Mouse (Mus musculus) forebrain, postnatal 0 days (tissue): ENCODE data around the gene Grin1. TPM values are rescaled to one million over a fixed set of nuclear protein-coding genes. Genes with fewer than 3 reads are reported as not detected.

ENCODE experiments used
- ATAC-seq: fragments of 200-750 bp; cut with Nextera tagmentation; 2 replicates; pipeline ENCODE4 v1.8.0; 2017; ENCODE audit warnings: mild to moderate bottlenecking, moderate library complexity
- DNase-seq: peaks from one replicate; pipeline ENCODE4 v3.0.0-alpha.2; 2015
- H3K27ac ChIP-seq: fragments of 300-500 bp; sonication (generic); 2 replicates; pipeline ENCODE4 v1.5.1; 2014; ENCODE audit warnings: low read depth, mild to moderate bottlenecking, antibody characterized with exemption, low read length, moderate library complexity, mixed read lengths
- H3K27me3 ChIP-seq: fragments of 300-500 bp; sonication (generic); 2 replicates; pipeline ENCODE4 v1.6.1; 2014; ENCODE audit warnings: mild to moderate bottlenecking, low read length, mixed read lengths; ENCODE audit not compliant: insufficient read depth
- H3K36me3 ChIP-seq: fragments of 300-500 bp; sonication (generic); 2 replicates; pipeline ENCODE4 v1.6.1; 2014; ENCODE audit warnings: mild to moderate bottlenecking, moderate library complexity; ENCODE audit not compliant: insufficient read depth
- H3K4me1 ChIP-seq: fragments of 300-500 bp; sonication (generic); 2 replicates; pipeline ENCODE4 v1.6.1; 2014; ENCODE audit warnings: antibody characterized with exemption; ENCODE audit not compliant: insufficient read depth
- H3K4me2 ChIP-seq: fragments of 300-500 bp; sonication (generic); 2 replicates; pipeline ENCODE4 v1.6.1; 2014; ENCODE audit warnings: low read depth, mild to moderate bottlenecking, moderate library complexity
- H3K4me3 ChIP-seq: fragments of 300-500 bp; sonication (generic); 2 replicates; pipeline ENCODE4 v1.5.1; 2014; ENCODE audit warnings: low read depth, low read length, mixed read lengths
- H3K9ac ChIP-seq: fragments of 300-500 bp; sonication (generic); 2 replicates; pipeline ENCODE4 v1.6.1; 2014; ENCODE audit warnings: mild to moderate bottlenecking
- H3K9me3 ChIP-seq: fragments of 300-500 bp; sonication (generic); 2 replicates; pipeline ENCODE4 v1.6.1; 2016; ENCODE audit warnings: low read length
- CTCF ChIP-seq: sonication (generic); IDR thresholded peaks from 2 replicates; pipeline ENCODE4 v1.5.1; 2016; ENCODE audit warnings: antibody characterized with exemption, control low read depth, low read depth
- WGBS: fragments of 180-500 bp; shearing (Covaris S2); extraction: QIAGEN DNeasy Blood & Tissue Kit; methylation state at CpG from one replicate; pipeline ENCODE4 v1.1.7; 2014; 5-methylcytosine and 5-hydroxymethylcytosine counted together
- polyA plus RNA-seq: library from polyadenylated mRNA; unstranded; fragments of >200 nt; fragmentation: Nextera tagmentation; extraction: Ambion mirVana; gene quantifications from 2 replicates; pipeline ENCODE4 v1.2.1, GENCODE M21; 2015
- total RNA-seq: library from RNA; depleted of rRNA; stranded (reverse); fragments of >200 nt; gene quantifications from 2 replicates; pipeline ENCODE4 v1.2.3, GENCODE M21; 2014

The Grin1 gene
- total and polyA plus RNA-seq, 2 experiments from 2014 or later: 58.2 to 88.5 TPM

DNA sequence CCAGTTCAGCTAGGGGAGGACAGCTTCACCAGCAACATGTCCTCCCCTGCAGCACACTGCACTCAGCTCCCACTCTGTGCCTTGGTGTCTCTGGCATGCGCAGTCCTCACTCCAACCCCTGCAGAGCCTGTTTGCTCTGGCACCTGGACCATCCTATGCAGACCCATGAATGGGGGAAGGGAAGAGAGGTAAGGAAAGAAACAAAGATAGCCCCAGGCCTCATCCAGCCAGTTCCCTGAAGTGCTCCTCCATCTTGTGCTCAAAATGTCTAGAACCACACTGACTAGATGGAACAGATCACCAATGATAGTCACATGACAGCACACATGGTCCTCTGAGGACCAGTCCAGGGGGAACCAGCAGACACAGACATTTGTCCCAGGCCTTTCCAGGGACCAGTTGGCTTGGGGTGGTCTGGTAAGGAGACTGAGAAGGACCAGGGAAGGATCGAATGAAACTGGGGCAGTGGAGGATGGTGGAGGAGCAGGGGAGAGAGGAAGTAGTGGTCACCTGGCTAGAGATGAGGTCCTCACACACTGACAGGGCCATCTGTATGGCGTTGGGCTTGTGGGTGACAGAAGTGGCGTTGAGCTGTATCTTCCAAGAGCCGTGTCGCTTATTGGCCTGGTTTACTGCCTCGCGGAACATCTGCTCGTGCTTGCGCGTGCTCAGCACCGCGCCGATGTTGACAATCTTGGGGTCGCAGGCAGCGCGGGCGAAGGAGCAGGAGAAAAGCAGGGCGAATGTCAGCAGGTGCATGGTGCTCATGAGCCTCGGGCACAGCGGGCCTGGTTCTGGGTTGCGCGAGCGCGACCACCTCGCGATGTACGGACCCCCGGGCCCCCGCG, 644 bp downstream of the Grin1 start:
- peak overlapping the region; percentile 89 for H3K27ac ChIP-seq
- no peak for TF ChIP-seq CTCF
- H3K9me3 ChIP-seq: no peaks in the 10 kb centered on the region
- H3K36me3 ChIP-seq: peaks cover 13% of the 10 kb centered on the region
- peaks cover 15% of the 10 kb centered on the region for H3K27me3 ChIP-seq
- peak; percentile 72 for ATAC-seq
- peaks cover 7% of the 10 kb centered on the region for H3K4me1 ChIP-seq
- WGBS: 8% methylated on average over 31 of the region's 31 CpGs
- H3K4me2 ChIP-seq: peak overlapping the region; percentile 74
- H3K9ac ChIP-seq: peak overlapping the region; percentile 82
- DNase-seq: peak; percentile 66
- H3K4me3 ChIP-seq: peak overlapping the region; percentile 70

DNA sequence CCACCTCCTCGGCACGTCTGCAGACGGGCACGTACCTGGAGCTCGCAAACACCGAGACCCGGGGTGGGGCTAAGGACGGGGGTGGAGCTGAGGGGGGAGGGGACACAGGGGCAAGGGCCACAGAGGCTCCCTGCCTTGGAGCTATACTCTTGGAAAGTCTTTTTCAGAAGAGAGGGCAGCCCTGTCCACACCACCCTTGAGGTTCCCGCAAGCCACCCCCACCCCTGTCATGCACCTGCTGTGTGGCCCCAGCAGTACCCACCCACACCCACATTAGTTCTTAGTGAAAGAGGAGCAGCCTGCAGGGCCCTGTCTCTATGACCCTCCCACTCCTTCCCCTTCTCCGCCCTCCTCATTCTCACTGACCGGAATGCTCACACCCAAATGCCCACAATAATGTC, 7.5 kb downstream of the Grin1 start:
- H3K9me3 ChIP-seq: no peaks in the 10 kb centered on the region
- no peak for TF ChIP-seq CTCF
- no peak overlapping the region for H3K9ac ChIP-seq
- DNase-seq (no peak), ATAC-seq (no peak)
- peaks cover 67% of the 10 kb centered on the region for H3K36me3 ChIP-seq
- H3K27ac ChIP-seq: no peak overlapping the region
- WGBS: 15% methylated on average over 11 of the region's 11 CpGs
- no peaks in the 10 kb centered on the region for H3K4me1 ChIP-seq
- H3K4me3 ChIP-seq: no peak overlapping the region
- no peak overlapping the region for H3K4me2 ChIP-seq
- H3K27me3 ChIP-seq: peaks cover 39% of the 10 kb centered on the region

DNA sequence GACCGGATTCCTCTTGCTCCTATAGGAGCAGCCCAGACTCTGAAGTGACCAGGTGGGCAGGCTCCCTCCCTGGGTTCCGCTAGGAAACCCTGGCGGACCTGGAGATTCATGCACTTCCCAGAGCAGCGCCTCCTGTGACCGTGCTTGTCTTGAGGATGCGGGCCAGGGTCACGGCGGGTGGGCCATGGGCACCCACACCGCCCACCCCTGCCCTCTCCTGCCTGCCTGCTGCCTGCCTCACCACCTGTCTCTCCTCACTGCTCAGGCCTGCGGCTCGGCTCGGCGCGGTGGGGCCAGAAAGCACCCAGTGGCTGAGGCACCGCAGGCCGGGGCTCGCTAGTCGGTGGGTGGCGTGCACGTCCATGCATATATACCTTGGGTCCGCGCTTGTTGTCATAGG, 8.0 kb downstream of the Grin1 start:
- Histone ChIP-seq H3K36me3 (peaks cover 67% of the 10 kb centered on the region), H3K4me1 (no peaks in the 10 kb centered on the region), H3K27ac (no peak overlapping the region), H3K27me3 (peaks cover 39% of the 10 kb centered on the region), H3K9me3 (no peaks in the 10 kb centered on the region), H3K9ac (no peak overlapping the region), H3K4me2 (no peak overlapping the region), H3K4me3 (no peak overlapping the region)
- DNase-seq: no peak
- 11% methylated on average over 22 of the region's 22 CpGs for WGBS
- ATAC-seq: no peak
- no peak for TF ChIP-seq CTCF

DNA sequence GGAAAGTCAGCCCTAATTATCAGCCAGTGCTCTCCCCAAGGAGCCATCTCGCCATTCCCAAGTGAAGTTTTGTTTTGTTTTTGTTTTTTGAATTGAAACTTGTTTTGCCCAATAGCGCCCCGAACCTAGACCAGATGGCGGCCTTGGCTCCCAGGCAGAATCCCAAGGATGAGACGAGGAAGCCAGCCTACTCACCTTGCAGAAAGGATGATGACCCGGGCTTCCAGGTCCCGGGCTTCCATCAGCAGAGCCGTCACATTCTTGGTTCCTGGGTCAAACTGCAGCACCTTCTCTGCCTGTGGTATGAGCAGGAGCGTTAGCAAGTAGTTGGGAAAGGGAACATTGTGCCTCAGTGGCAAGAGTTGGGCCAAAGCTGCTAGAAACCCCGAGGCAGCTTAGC, 8.8 kb downstream of the Grin1 start:
- ATAC-seq: no peak
- Histone ChIP-seq H3K27me3 (peaks cover 39% of the 10 kb centered on the region), H3K4me3 (no peak overlapping the region), H3K36me3 (peaks cover 67% of the 10 kb centered on the region), H3K27ac (no peak overlapping the region), H3K9me3 (no peaks in the 10 kb centered on the region), H3K4me1 (no peaks in the 10 kb centered on the region), H3K4me2 (no peak overlapping the region), H3K9ac (no peak overlapping the region)
- 57% methylated on average over 10 of the region's 10 CpGs for WGBS
- DNase-seq: no peak
- TF ChIP-seq CTCF: no peak

DNA sequence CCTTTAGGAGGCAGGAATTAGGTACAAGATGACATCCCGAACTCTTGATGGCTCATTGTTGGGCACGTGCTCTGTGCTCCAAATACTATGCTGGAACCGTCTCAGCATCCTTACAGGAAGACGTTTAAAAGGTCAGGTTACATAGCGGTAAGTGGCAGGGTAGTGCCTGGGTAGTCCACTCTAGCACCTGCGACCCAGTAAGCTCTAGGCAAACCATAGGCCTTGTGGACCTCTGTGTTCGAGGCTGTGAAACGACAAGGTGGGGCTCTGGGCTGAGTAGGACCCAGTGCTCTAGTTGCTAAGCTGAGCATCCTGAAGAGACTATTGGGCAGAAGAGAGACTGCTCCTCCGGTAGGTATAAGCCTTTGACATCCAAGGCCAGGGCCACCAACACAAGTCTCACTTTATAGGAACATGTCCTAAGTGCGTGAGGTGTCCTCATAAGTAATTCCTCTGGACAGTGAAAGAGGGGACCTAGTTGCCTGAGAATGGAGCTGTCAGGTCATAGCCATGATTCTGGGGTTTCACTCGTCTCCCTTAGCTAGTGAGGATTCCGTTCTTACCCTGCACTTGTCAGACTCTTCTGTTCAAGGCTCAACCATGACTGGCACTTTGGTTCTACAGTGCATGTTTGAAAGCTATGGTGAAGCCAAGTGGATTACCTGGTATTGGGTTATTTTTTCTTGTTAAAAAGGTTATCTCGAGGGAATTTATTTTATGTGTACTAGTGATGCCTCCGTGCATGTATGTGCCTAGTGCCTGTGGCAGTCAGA, 13.2 kb downstream of the Grin1 start:
- WGBS: 48% methylated on average over 14 of the region's 14 CpGs
- ATAC-seq (peak; percentile 12; the same call in 1 of the 2 replicates), DNase-seq (no peak)

DNA sequence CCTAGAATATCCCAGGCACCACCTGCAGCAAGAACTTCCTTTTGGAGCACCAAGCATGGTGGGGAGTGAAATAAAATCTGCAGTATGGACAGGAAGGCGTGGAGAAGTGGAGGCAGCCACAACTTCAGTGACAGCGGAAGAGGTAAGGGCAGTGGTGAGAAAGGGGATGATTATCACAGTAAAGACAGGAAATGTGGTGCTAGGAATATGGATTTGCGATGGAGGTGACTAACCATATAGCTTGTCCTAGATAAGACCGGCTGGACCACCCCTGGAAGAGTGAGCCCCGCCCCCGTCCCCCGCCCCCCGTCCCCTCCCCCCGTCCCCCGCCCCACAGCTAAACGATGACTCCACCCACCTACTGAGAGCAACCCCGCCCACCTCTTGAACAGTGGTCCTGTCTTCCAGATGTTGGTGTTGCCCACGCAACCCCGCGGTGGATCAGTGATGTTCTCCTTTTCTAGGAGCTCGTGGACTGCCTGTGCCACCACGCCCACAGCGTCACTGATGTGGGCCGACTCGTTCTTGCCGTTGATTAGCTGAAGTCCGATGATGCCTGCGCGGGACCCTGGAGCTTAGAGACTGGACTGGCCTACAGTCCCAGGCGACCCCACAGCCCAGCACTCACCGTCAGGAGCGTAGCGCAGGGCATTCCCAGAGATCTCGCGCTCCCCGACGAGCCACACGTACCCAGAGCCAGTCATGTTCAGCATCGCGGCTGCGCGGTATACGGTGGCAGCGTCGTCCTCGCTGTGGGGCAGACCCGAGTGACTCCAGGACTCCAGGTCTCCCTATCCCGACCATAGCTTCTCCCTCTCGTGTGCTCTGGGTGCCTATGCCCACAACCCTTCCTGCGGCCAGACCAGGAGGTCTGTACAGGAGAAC, 14.1 kb downstream of the Grin1 start:
- Histone ChIP-seq H3K9ac (peak overlapping the region; percentile 49), H3K4me1 (peaks cover 3% of the 10 kb centered on the region; the same call in 1 of the 2 replicates), H3K36me3 (peaks cover 39% of the 10 kb centered on the region), H3K9me3 (no peaks in the 10 kb centered on the region), H3K4me3 (peak overlapping the region; percentile 40), H3K27ac (0 out of 2 replicates have a peak overlapping the region, but pooled peaks have one; percentile 40), H3K27me3 (peaks cover 2% of the 10 kb centered on the region; the same call in 1 of the 2 replicates), H3K4me2 (peak overlapping the region; percentile 68)
- TF ChIP-seq CTCF: no peak
- DNase-seq: peak; percentile 79
- peak; percentile 83 for ATAC-seq
- 3% methylated on average over 45 of the region's 45 CpGs for WGBS

More for the DNA sequence above, 13.2 kb downstream of the Grin1 start:
- Histone ChIP-seq H3K4me3 (peak overlapping the region; percentile 40), H3K9ac (peak overlapping the region; percentile 49), H3K4me2 (peak overlapping the region; percentile 68), H3K27ac (no peak overlapping the region), H3K4me1 (peaks cover 3% of the 10 kb centered on the region; the same call in 1 of the 2 replicates), H3K36me3 (peaks cover 45% of the 10 kb centered on the region), H3K27me3 (peaks cover 8% of the 10 kb centered on the region), H3K9me3 (no peaks in the 10 kb centered on the region)
- no peak for TF ChIP-seq CTCF
